Mouse (Mus musculus) olfactory bulb, adult 2 months (tissue): ENCODE results near the gene Smad9. TPM values are rescaled to one million over a fixed set of nuclear protein-coding genes. Genes with fewer than 3 reads are reported as not detected.
"Not testable (repeated sequence)": the region's sequence is repeated elsewhere in the genome, so short reads cannot be mapped to it uniquely, and the experiment has no call there.

Experiments used
- H3K27ac ChIP-seq: fragments of 200-500 bp; 2 replicates; pipeline ENCODE4 v1.5.1; 2012; ENCODE audit warnings: low read depth, low read length; ENCODE audit not compliant: insufficient read depth
- H3K4me1 ChIP-seq: fragments of 200-500 bp; 2 replicates; pipeline ENCODE4 v1.6.1; 2012; ENCODE audit warnings: low read length; ENCODE audit not compliant: control insufficient read depth, insufficient read depth
- H3K4me3 ChIP-seq: fragments of 200-500 bp; 2 replicates; pipeline ENCODE4 v1.5.1; 2012; ENCODE audit warnings: mild to moderate bottlenecking, low read depth, low read length, moderate library complexity; ENCODE audit not compliant: insufficient read depth
- CTCF ChIP-seq: fragments of 200-500 bp; IDR thresholded peaks from 2 replicates; pipeline ENCODE4 v1.5.1; 2012; ENCODE audit warnings: low read depth, mild to moderate bottlenecking, low read length, moderate library complexity; ENCODE audit not compliant: insufficient read depth
- POLR2A ChIP-seq: fragments of 200-500 bp; IDR thresholded peaks from 2 replicates; pipeline ENCODE4 v1.6.1; 2012; ENCODE audit warnings: mild to moderate bottlenecking, low read depth, low read length, moderate library complexity; ENCODE audit not compliant: insufficient read depth
- WGBS: fragments of 180-500 bp; shearing (Covaris S2); methylation state at CpG from one replicate; pipeline ENCODE4 v1.1.7; 2018; 5-methylcytosine and 5-hydroxymethylcytosine counted together
- polyA plus RNA-seq: library from polyadenylated mRNA; stranded (reverse); fragments of >200 nt; gene quantifications from 2 replicates; pipeline ENCODE4 v1.2.4, GENCODE M21; 2012; ENCODE audit warnings: low replicate concordance; ENCODE audit not compliant: missing spikeins, insufficient read depth, insufficient read length

Smad9 gene
- polyA plus RNA-seq, 1 experiment, result not detected

- Histone ChIP-seq H3K4me1 (no peaks in the 10 kb centered on the region), H3K4me3 (no peak overlapping the region), H3K27ac (no peak overlapping the region)
- WGBS, result 59% methylated on average over 5 of the region's 5 CpGs
- TF ChIP-seq CTCF, result no peak
- no peak for TF ChIP-seq POLR2A
Measured at GRCm38 (mm10) chr3:54745799-54746198, 9.6 kb upstream of the Smad9 start.

GRCm38 (mm10) chr3:54753411-54753810, 2.0 kb upstream of the Smad9 start:
- H3K27ac ChIP-seq, result no peak overlapping the region
- H3K4me3 ChIP-seq, result no peak overlapping the region
- WGBS, result 86% methylated on average over 4 of the region's 4 CpGs
- TF ChIP-seq POLR2A (no peak), CTCF (no peak)
- H3K4me1 ChIP-seq, result peaks cover 3% of the 10 kb centered on the region; the same call in 1 of the 2 replicates

DNA sequence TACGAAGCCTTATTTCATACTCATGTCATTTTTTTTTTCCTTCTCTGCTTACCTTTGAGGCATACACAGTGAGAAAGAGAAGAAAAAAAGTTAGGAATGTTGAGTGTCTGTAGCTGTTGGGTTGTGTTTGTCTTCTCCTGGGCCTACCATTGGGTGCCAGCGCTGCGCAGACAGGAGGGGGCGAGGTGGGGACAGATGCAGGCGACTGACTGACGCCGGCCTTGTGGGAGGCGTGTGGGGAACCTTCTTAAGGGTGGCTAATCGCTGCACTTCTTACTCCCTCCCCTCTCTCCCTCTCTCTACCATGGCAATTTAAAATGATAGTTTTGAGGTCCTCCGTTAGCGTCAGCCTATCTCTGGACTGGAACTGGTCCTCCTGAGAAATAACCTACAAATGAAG, 676 bp downstream of the Smad9 start:
- TF ChIP-seq POLR2A (no peak), CTCF (no peak)
- WGBS, result 4% methylated on average over 11 of the region's 11 CpGs
- Histone ChIP-seq H3K27ac (no peak overlapping the region), H3K4me3 (peak overlapping the region; percentile 76), H3K4me1 (peaks cover 3% of the 10 kb centered on the region; the same call in 1 of the 2 replicates)

DNA sequence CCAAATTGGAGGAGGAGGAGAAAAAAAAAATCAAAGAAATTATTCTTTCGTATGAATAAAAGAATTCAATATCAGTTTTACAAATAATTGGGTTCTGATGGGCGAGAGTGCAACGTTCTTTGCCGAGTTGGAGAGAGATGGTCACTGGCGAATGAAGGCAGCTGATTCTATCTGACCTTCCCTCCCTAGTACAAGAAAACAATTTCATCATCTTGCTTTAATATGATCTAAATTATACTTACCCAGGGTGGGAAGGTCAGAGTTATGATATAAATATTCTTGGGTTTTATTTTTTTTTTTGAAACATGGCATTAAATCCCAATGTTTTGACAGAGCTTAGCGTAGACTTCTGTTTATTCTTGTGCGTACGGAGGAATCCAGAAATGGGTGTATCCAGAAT, 2.1 kb downstream of the Smad9 start:
- H3K4me3 ChIP-seq, result no peak overlapping the region
- H3K4me1 ChIP-seq, result peaks cover 3% of the 10 kb centered on the region; the same call in 1 of the 2 replicates
- TF ChIP-seq CTCF, result no peak
- TF ChIP-seq POLR2A, result no peak
- 83% methylated on average over 8 of the region's 8 CpGs for WGBS
- no peak overlapping the region for H3K27ac ChIP-seq

DNA sequence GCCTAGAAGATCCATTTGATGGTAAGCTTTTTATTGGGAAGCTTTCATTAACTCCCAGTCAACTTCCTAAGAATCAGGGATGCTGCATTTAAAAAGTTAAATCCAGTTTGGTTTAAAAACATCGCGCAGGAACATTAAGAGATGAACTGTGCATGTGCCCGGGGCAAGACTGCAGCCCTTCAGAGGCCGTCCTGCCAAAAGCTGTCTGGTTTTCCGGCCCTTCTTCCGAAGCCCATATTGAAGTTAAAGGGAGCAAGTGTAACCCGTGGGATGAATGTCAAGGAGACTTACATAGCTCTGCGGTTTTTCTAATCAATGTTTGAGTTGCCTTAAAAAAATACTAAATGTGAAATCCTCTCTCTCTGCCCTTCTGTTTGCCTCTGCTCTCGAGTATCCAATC, 3.8 kb downstream of the Smad9 start:
- TF ChIP-seq POLR2A (no peak), CTCF (no peak)
- WGBS, result 86% methylated on average over 9 of the region's 9 CpGs
- Histone ChIP-seq H3K4me1 (peaks cover 6% of the 10 kb centered on the region), H3K27ac (no peak overlapping the region), H3K4me3 (no peak overlapping the region)

- H3K4me3 ChIP-seq, result no peak overlapping the region
- H3K27ac ChIP-seq, result no peak overlapping the region
- no peak for TF ChIP-seq POLR2A
- TF ChIP-seq CTCF, result no peak
- peaks cover 3% of the 10 kb centered on the region for H3K4me1 ChIP-seq
- 90% methylated on average over 15 of the region's 15 CpGs for WGBS
Measured at GRCm38 (mm10) chr3:54760321-54761115, 5.1 kb downstream of the Smad9 start.

GRCm38 (mm10) chr3:54761258-54761657, 5.9 kb downstream of the Smad9 start:
- Histone ChIP-seq H3K4me3 (no peak overlapping the region), H3K27ac (no peak overlapping the region), H3K4me1 (peaks cover 3% of the 10 kb centered on the region)
- WGBS, result 92% methylated on average over 1 of the region's 1 CpGs
- no peak for TF ChIP-seq POLR2A
- TF ChIP-seq CTCF, result no peak

DNA sequence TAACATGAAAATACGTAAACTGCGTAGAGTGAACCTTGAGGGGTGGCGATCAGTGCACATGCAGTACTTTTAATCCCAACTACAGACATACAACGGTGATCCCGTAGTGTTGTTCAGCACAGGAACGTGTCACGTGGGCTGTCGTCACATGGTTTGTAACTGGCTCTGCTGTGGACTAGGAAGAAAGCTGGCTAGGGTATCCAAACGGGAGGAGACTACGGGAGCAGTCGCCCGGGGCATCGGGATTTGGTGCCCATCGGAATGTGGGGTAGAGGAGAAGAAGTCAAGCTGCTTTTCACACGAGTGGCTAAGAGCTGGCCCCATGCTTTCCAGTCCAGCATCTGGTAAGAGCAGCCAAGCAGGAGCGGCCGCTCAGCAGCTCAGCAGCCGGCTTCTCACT, 9.0 kb downstream of the Smad9 start:
- H3K27ac ChIP-seq, result no peak overlapping the region
- 63% methylated on average over 18 of the region's 18 CpGs for WGBS
- H3K4me3 ChIP-seq, result peak overlapping the region; percentile 36
- TF ChIP-seq CTCF (no peak), POLR2A (no peak)
- peaks cover 3% of the 10 kb centered on the region for H3K4me1 ChIP-seq

- not testable (repeated sequence) for H3K4me3 ChIP-seq, H3K27ac ChIP-seq, H3K4me1 ChIP-seq
- 0 out of 2 replicates have a peak, but pooled peaks have one; percentile 9 for TF ChIP-seq CTCF
- 91% methylated on average over 6 of the region's 6 CpGs for WGBS
Measured at GRCm38 (mm10) chr3:54765521-54765920, 10.1 kb downstream of the Smad9 start.
